Mouse (Mus musculus) left cerebral cortex, postnatal 14 days (tissue): ENCODE measurements around the gene Dapk1. TPM values are rescaled to one million over a fixed set of nuclear protein-coding genes. Genes with fewer than 3 reads are reported as not detected.

Experiments used
- DNase-seq, 2 experiments: peaks; one replicate each; pipeline ENCODE4 v3.0.0; 2021 to 2022; ENCODE audit warnings: low spot score in 2 of 2, mixed read lengths in 1 of 2
- intact Hi-C: fragments of 180-260 bp; cut with DNase I; formaldehyde crosslinking; loops from one replicate; pipeline ENCODE4 v1.15.1; 2025
- total RNA-seq, 2 experiments: library from RNA; stranded (reverse); gene quantifications; 2 replicates each; pipeline ENCODE4 v1.2.3; 2021

Dapk1 gene
- total RNA-seq, 2 experiments from 2014 or later, result 78.6 to 89.5 TPM

- no peak for DNase-seq
- intact Hi-C loops, result no loop called here
These were observed 53.5 kb downstream of the Dapk1 start for GRCm38 (mm10) chr13:60655246-60655645.

- DNase-seq, result no peak
- intact Hi-C loops, result no loop called here
These were observed 57.9 kb downstream of the Dapk1 start for GRCm38 (mm10) chr13:60659600-60659999.

DNA sequence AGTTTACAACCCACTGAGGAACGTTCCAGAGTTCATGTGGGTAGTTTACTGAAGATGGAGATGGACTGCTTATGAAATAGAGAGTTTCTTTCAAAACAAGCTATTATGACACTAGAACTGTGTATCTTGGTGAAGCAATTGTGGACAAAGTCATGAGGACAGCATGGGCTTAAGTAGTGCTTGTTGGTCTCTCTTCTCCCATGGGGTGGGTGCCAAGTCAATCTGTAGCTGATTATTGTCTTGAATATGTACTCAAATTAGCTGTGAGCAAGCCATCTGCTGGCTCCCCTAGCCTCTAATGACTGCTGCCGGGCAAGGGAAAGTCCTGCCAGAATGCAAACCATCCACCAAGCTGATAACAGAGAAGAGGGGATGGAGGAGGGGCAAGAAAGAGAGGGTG is 58.3 kb downstream of the Dapk1 start:
- no peak for DNase-seq

GRCm38 (mm10) chr13:60660711-60661261 is 59.0 kb downstream of the Dapk1 start:
- intact Hi-C loops, result no loop called here
- no peak for DNase-seq

More for the DNA sequence above, 58.3 kb downstream of the Dapk1 start:
- intact Hi-C loops, result no loop called here

- DNase-seq, result no peak
- intact Hi-C loops, result no loop called here
These were observed 60.9 kb downstream of the Dapk1 start for GRCm38 (mm10) chr13:60662493-60663177.

GRCm38 (mm10) chr13:60664058-60664457 is 62.3 kb downstream of the Dapk1 start:
- DNase-seq, result no peak
- intact Hi-C loops, result no loop called here

DNA sequence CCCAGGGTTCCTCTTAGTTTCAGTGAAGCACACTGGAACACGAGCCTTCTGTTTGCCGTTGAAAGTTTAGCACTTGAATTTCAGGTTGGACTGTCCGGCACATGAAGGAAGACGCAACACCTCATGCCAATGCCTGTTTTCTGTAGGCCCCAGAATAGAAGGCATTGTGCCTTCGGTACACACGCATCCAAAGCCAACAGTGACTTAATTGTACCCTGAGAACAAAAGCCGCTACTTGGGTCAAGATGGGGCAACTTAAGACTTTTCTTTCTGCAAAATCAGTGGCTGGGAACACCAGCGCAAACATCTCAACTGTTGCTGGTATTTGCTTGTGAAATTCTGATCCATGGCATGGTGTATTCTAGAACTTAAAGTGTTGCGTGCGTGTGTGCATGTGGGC is 63.1 kb downstream of the Dapk1 start:
- intact Hi-C loops, result no loop called here
- no peak for DNase-seq

- no peak for DNase-seq
- intact Hi-C loops, result no loop called here
These were observed 63.7 kb downstream of the Dapk1 start for GRCm38 (mm10) chr13:60665402-60665801.

GRCm38 (mm10) chr13:60668036-60668435 is 66.3 kb downstream of the Dapk1 start:
- intact Hi-C loops, result no loop called here
- no peak for DNase-seq

DNA sequence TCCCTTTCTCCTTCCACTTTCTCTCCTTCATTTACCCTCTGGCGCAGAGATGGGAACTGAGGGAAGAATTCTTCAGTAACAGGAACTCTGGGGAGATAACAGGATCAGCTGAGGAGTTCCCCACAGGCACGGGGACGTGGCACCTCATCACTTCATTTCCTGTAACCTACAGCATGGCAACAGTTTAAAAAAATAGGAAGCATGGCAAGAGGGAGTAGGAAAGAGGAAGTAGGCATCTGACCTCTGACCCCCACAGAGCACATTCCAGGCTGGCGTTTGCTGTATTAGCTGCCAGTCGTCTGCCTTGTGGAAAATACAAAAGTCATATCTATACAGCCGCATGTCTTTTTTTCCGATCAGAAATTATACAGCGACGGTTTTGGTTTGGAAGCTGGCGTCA is 68.9 kb downstream of the Dapk1 start:
- no peak for DNase-seq
- intact Hi-C loops, result no loop called here

DNA sequence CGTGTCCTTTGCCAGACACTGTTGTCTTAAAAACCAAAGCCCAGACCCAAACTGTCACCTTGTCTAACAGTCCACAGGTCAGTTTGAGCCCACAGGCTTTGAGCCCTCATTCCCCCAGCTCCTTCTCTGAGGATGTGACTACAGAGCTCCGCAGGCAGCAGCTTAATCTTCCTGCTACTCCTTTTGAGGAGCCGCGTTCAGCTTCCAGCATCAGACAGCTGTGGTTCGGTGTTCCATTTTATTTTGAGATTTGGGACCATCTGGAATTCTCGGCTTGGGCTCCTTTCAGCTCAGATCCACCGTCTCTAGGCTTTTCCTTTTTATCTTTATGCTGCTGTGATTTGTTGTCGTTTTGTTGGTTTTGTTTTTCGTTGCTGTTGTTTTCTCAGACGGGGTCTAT is 69.5 kb downstream of the Dapk1 start:
- peak; percentile 49 to 61 for DNase-seq
- intact Hi-C loops, result no loop called here

DNA sequence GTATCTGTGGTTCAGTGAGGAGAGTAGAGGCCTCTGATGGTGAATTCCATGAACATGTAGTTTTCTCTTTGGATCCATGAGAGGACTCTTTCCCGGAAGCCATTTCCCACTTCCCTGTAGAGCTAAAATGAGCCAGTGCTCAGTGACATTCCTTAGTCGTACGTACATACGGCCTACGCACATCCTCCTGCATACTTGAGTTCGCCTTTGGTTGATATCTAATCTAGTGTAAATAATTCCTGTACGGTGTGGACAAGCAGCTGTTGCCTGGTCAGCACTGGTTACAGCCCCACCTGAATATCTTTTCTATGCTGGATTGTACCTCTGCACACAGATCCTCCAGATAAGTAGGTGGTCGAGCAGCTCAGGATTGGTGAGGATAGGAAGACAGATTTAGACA is 70.5 kb downstream of the Dapk1 start:
- DNase-seq, result no peak
- intact Hi-C loops, result no loop called here

- intact Hi-C loops, result no loop called here
- no peak for DNase-seq
These were observed 71.3 kb downstream of the Dapk1 start for GRCm38 (mm10) chr13:60672882-60673675.

DNA sequence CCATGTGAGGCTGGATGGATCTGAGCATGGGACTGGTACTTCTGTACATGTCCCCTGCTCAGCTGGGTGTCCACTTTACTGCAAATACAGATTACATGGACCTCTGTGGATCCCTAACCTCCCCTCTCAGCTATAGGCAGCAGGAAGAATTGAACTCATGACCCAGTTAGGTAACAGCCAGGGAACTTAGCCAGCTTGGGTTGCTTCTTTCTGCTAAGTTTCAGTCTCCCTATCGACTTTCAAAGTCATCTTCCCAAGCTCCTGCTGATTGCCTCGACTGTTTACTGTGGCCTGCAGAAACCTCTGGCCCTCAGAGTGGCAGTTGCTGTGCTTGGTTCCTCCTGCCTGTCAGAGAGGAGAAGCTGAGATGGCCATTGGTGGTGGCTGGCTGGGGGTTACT is 72.6 kb downstream of the Dapk1 start:
- DNase-seq, result no peak
- intact Hi-C loops, result no loop called here

GRCm38 (mm10) chr13:60674911-60675310 is 73.2 kb downstream of the Dapk1 start:
- DNase-seq, result no peak
- intact Hi-C loops, result no loop called here

DNA sequence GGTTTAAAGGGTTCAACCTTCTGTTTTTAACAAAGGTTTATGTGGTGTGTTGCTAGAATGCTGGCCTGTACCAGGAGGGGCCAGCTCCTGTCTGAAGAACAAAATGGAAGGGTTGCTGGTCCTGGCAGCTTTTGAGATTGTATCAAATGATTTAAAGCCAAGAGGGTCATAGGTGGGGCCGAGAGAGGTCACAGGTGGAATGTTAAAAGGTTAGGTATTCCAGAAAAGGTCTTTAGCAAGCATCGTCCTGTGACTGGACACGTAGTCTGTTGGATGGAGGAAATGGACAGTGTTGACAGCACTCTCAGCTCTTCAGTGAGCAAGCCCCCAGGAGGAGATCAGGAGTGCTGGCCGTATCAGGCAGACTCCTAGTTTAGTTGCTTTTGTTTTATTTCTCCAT is 73.7 kb downstream of the Dapk1 start:
- intact Hi-C loops, result no loop called here
- no peak for DNase-seq

- intact Hi-C loops, result no loop called here
- no peak for DNase-seq
These were observed 77.2 kb downstream of the Dapk1 start for GRCm38 (mm10) chr13:60678912-60679311.

GRCm38 (mm10) chr13:60682714-60683695 is 81.3 kb downstream of the Dapk1 start:
- intact Hi-C loops, result no loop called here
- DNase-seq, result peak in 1 of 2 experiments; percentile 66

DNA sequence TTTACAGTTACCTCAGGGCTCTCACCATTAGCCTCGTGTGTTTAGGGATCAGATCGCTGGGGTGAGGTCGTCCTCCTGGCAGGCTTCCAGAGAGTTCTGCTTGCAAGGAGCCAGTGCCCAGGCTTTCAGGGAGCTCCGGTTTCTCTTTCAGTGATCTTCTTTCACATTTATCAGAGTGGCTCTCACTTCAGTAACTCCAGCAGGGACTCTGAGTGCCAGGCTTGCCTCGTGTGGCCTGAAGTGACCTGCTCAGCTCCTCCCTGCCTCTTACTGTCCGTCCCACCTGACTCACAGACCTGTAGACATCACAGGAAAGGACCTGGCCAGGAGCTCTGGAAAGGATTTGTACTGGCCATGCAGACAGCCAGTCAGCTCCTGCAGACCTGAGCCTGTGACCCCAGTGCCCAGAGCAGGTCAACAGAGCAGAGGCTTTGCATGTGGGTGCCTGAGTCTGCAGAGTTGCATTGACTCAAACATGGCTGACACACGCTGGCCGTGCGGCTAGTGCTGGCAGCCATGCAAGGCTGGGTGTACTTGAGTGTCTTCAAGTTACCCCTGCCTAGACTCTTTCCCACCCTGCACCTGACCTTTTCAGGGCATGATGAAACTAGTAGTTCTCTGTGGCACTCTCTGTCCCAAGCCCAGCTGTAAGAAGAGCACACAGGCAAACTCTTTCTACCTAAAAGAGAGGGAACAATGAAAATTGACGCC is 82.5 kb downstream of the Dapk1 start:
- intact Hi-C loops, result no loop called here
- DNase-seq, result no peak
